Mouse (Mus musculus) liver, embryonic 15.5 days (tissue): ENCODE data around the gene Insig2. TPM values are rescaled to one million over a fixed set of nuclear protein-coding genes. Genes with fewer than 3 reads are reported as not detected.

Experiments
- ATAC-seq: fragments of 200-750 bp; cut with Nextera tagmentation; 2 replicates; pipeline ENCODE4 v1.8.0; 2017; ENCODE audit warnings: moderate number of reproducible peaks, mild to moderate bottlenecking, moderate library complexity; ENCODE audit not compliant: insufficient read depth
- H3K27ac ChIP-seq: fragments of 300-500 bp; sonication (generic); replicated peaks from 2 replicates; pipeline ENCODE4 v1.5.1; 2015; ENCODE audit warnings: mild to moderate bottlenecking, inconsistent platforms
- H3K27me3 ChIP-seq: fragments of 300-500 bp; sonication (generic); 2 replicates; pipeline ENCODE4 v1.6.1; 2015; ENCODE audit warnings: mild to moderate bottlenecking, inconsistent platforms
- H3K36me3 ChIP-seq: fragments of 300-500 bp; sonication (generic); replicated peaks from 2 replicates; pipeline ENCODE4 v1.6.1; 2015; ENCODE audit warnings: moderate library complexity, mild to moderate bottlenecking, inconsistent platforms
- H3K4me1 ChIP-seq: fragments of 300-500 bp; sonication (generic); replicated peaks from 2 replicates; pipeline ENCODE4 v1.6.1; 2015; ENCODE audit warnings: inconsistent platforms
- H3K4me2 ChIP-seq: fragments of 300-500 bp; sonication (generic); 2 replicates; pipeline ENCODE4 v1.6.1; 2015; ENCODE audit warnings: moderate library complexity, mild to moderate bottlenecking, inconsistent platforms
- H3K4me3 ChIP-seq: fragments of 300-500 bp; sonication (generic); replicated peaks from 2 replicates; pipeline ENCODE4 v1.5.1; 2015; ENCODE audit warnings: mild to moderate bottlenecking, inconsistent platforms
- H3K9ac ChIP-seq: fragments of 300-500 bp; sonication (generic); 2 replicates; pipeline ENCODE4 v1.6.1; 2015; ENCODE audit warnings: moderate library complexity, mild to moderate bottlenecking, inconsistent platforms
- H3K9me3 ChIP-seq: fragments of 300-500 bp; sonication (generic); replicated peaks from 2 replicates; pipeline ENCODE4 v1.6.1; 2016; ENCODE audit warnings: inconsistent platforms
- WGBS: fragments of 180-500 bp; shearing (Covaris S2); methylation state at CpG from one replicate; pipeline ENCODE4 v1.1.7; 2015; ENCODE audit warnings: mixed read lengths; ENCODE audit not compliant: insufficient replicate concordance; 5-methylcytosine and 5-hydroxymethylcytosine counted together
- polyA plus RNA-seq: library from polyadenylated mRNA; unstranded; fragments of >200 nt; fragmentation: Nextera tagmentation; extraction: Ambion mirVana; gene quantifications from 2 replicates; pipeline ENCODE4 v1.2.1, GENCODE M21; 2015

Gene Insig2
- polyA plus RNA-seq, 1 experiment from 2014 or later = 9.7 TPM

DNA sequence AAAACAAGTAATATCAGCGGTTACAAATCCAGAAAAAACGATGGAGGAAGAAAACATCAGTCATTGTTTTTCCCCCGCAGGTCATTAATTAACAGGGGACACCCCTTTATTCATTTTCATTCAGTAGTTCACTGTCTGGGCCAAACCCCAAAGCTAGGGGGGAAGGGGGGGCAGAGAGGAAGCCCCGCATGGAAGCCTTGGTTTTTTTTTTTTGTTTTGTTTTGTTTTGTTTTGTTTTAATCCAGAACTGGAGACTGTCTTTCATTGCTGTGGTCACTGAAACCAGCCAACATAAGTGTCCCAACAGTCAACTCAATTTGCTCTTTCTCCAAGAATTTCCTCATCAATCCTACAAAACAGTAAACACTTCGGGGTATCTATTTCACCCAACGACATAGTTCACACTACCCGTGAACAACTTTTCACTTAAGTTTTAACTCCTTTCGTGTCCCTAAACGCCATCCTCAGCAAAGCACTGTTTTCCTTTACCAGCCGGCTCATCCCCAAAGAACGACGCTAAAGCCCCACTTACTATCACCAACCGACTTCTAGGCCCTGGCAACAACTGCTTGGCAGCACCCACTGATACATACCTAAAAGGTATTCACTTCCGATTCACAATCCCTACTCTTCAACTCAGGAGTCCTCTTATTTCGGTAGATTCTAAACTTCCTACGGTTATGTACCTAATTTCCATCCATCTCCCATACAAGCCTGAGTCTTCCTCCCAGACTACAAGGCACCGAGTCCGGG lies 5.6 kb downstream of the Insig2 start:
- no peak for ATAC-seq
- Histone ChIP-seq H3K36me3 (no peaks in the 10 kb centered on the region), H3K27ac (peak overlapping the region; percentile 93), H3K9me3 (no peaks in the 10 kb centered on the region), H3K4me3 (peak overlapping the region; percentile 81), H3K4me1 (peaks cover 21% of the 10 kb centered on the region), H3K9ac (peak overlapping the region; percentile 79), H3K4me2 (peak overlapping the region; percentile 85), H3K27me3 (no peaks in the 10 kb centered on the region)
- 25% methylated on average over 18 of the region's 18 CpGs for whole genome bisulfite sequencing

DNA sequence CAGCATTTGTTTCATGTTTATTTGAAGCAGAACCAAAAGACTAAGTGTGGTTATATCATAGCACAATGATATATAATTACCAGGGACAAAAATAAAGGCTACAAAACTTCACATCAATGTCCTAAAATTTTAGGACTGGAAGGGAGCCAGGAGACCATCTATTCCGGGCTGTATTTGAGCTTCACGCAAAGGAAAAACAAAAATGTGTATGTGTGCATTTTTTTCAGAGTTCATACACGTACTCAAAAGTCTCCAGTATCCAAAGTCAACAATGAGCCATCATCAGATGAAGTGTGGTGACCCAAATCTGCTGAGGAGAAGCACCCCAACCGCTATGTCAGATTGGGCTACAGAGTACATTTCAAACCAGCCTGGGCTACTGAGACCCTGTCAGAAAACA lies 8.9 kb downstream of the Insig2 start:
- H3K4me3 ChIP-seq = no peak overlapping the region
- WGBS = 74% methylated on average over 4 of the region's 4 CpGs
- H3K36me3 ChIP-seq = no peaks in the 10 kb centered on the region
- H3K27me3 ChIP-seq = no peaks in the 10 kb centered on the region
- no peak overlapping the region for H3K9ac ChIP-seq
- H3K9me3 ChIP-seq = no peaks in the 10 kb centered on the region
- H3K4me1 ChIP-seq = peaks cover 15% of the 10 kb centered on the region
- no peak for ATAC-seq
- no peak overlapping the region for H3K4me2 ChIP-seq
- H3K27ac ChIP-seq = no peak overlapping the region

DNA sequence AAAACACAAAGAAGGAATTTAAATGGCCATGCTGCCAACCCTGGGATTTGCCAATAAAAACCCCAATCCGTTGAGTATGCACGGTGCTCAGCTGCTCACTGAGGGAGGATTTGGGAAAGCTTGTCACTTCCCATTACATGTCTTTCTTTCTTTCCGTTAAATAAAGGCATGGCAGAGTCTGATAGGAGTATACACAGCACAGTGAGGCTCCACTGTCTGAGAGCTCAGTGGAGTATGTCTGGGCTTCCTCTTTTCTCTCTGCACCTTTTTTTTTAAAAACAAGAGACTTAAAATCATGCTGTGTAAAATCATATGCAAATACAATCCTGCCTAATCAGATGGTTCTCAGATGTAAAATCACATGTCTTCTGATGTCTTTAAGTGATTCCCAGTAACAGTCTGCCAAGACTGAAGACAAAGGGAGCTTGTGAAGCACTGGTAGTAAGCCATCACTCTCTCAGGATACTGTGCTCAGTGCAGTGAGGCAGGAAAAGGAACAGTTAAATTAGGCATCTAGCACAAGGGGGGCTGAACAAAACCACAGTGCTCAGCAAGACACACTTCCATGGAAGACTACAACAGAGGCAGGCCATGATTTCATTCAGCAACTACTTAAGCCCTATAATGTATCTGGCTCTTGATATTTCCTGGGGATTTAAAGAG lies 17.5 kb downstream of the Insig2 start:
- 22% methylated on average over 3 of the region's 3 CpGs for WGBS
- H3K9me3 ChIP-seq = no peaks in the 10 kb centered on the region
- H3K27me3 ChIP-seq = no peaks in the 10 kb centered on the region
- H3K4me2 ChIP-seq = no peak overlapping the region
- H3K4me1 ChIP-seq = no peaks in the 10 kb centered on the region
- H3K4me3 ChIP-seq = no peak overlapping the region
- ATAC-seq = no peak
- H3K27ac ChIP-seq = no peak overlapping the region
- no peak overlapping the region for H3K9ac ChIP-seq
- H3K36me3 ChIP-seq = peaks cover 12% of the 10 kb centered on the region; the same call in 1 of the 2 replicates

DNA sequence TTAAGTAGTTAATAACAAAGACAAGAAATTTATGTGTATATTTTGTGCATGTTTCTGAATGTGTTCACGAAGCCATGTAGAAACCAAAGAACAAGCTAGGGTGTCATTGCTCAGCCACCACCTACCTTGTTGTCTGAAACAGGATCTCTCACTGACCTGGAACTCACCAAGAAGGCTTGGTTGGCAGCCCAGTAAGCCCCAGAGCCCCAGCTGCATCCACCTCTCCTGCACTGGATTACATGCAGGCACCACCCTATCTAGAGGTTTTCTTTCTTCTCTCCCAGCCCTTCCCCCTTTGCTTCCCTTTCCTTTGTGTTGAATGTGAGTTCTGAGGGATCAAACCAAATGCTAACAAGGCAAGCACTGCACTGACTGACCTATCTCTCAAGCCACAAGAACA lies 19.2 kb downstream of the Insig2 start:
- no peak for ATAC-seq
- Histone ChIP-seq H3K4me2 (no peak overlapping the region), H3K9ac (no peak overlapping the region), H3K27ac (no peak overlapping the region), H3K36me3 (peaks cover 12% of the 10 kb centered on the region; the same call in 1 of the 2 replicates), H3K27me3 (no peaks in the 10 kb centered on the region), H3K9me3 (no peaks in the 10 kb centered on the region), H3K4me3 (no peak overlapping the region), H3K4me1 (no peaks in the 10 kb centered on the region)
- 69% methylated on average over 1 of the region's 1 CpGs for WGBS

DNA sequence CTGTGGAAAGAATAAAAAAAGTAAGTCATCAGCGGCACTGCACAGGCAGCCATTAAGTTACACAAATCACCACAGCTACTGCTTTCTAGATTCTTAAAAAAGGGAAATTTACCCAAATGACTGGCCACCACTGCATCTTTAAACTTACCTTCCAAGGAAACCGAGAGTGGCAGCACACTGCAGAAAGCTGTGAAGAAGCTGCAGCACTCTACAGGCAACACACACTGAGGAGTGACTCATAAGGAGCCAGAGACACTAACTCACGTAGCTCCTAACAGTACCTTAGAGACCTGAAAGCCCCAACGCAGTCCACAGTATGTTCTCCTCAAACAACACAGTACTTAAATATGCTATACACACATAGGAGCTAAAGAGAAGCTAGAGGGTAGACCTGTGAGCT lies 20.1 kb downstream of the Insig2 start:
- no peak overlapping the region for H3K4me3 ChIP-seq
- no peak overlapping the region for H3K9ac ChIP-seq
- H3K9me3 ChIP-seq = no peaks in the 10 kb centered on the region
- no peaks in the 10 kb centered on the region for H3K27me3 ChIP-seq
- no peak overlapping the region for H3K4me2 ChIP-seq
- H3K36me3 ChIP-seq = peaks cover 12% of the 10 kb centered on the region; the same call in 1 of the 2 replicates
- no peak for ATAC-seq
- WGBS = 78% methylated on average over 4 of the region's 4 CpGs
- H3K27ac ChIP-seq = no peak overlapping the region
- H3K4me1 ChIP-seq = no peaks in the 10 kb centered on the region

DNA sequence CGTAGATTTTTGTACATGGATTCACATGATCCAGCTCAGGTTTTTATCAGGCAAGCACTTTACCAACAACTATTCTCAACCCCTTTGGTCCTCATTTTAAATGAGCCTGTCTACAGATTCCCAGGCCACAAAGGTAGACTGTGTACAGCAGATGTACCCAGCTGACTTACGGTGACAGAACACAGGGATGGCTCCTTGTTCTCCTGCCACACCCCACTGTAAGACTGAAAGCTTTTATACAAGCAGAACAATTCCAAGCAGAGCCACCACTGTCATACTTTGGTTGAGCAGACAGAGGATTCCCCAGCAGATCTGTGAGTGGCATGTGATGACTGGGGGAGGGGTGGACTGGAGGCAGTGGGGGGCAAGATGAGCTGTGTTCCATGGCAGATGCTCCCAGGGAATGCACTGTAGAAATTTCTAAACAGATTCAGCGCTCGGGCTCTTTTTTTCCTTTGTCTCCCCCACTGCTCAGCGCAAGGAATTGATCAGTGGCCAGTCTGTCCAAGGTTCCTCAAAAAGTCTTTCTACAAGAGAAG lies 35.6 kb downstream of the Insig2 start:
- Histone ChIP-seq H3K27me3 (no peaks in the 10 kb centered on the region), H3K4me3 (no peak overlapping the region), H3K4me1 (no peaks in the 10 kb centered on the region), H3K36me3 (no peaks in the 10 kb centered on the region), H3K9ac (no peak overlapping the region), H3K9me3 (no peaks in the 10 kb centered on the region), H3K4me2 (no peak overlapping the region), H3K27ac (no peak overlapping the region)
- ATAC-seq = no peak
- 74% methylated on average over 5 of the region's 5 CpGs for WGBS

DNA sequence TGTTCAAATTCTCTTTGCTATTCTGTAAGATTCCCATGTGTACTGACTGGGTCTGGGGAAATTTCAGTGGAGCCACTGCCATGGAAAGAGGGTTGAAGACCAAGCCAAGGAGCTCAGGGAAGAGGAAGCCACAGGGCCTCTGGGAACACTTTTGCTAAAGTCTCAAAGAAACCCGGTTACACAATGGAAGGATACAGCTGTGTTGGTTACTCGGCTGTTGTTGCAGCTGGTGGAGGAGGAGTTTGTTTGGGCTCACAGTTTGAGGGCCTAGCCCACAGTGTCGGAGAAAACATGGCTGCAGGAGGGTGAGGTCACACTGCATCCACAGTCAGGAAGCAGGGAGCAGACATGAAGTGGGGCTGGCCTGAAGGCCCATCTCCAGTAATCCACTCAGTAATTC lies 38.8 kb downstream of the Insig2 start:
- no peaks in the 10 kb centered on the region for H3K4me1 ChIP-seq
- H3K4me3 ChIP-seq = no peak overlapping the region

DNA sequence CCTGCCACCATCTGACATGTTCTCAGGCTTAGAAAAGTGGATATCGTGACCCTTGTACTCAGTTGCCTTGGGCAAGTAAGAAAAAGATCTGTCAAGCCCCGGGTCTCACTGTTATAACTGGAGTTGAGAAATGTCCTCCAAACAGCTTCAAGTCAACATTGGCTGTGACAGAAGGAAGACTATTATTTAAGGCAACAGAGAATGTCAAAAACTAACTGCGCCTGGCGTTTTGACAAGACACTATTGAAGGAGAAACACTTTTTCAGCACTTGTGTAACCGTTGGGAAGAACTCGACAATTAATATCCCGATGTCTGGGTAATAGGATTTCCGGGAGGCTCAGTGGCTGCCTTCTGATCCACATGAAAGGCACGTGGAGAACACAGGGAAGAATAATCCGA lies 41.5 kb downstream of the Insig2 start:
- H3K27me3 ChIP-seq = no peaks in the 10 kb centered on the region
- WGBS = 65% methylated on average over 10 of the region's 10 CpGs
- no peak overlapping the region for H3K9ac ChIP-seq
- ATAC-seq = no peak
- H3K27ac ChIP-seq = no peak overlapping the region
- H3K4me2 ChIP-seq = no peak overlapping the region
- H3K9me3 ChIP-seq = no peaks in the 10 kb centered on the region
- no peak overlapping the region for H3K4me3 ChIP-seq
- H3K4me1 ChIP-seq = no peaks in the 10 kb centered on the region
- H3K36me3 ChIP-seq = no peaks in the 10 kb centered on the region

More for the DNA sequence above, 38.8 kb downstream of the Insig2 start:
- Histone ChIP-seq H3K27me3 (no peaks in the 10 kb centered on the region), H3K9ac (no peak overlapping the region), H3K36me3 (no peaks in the 10 kb centered on the region), H3K9me3 (no peaks in the 10 kb centered on the region), H3K4me2 (no peak overlapping the region), H3K27ac (no peak overlapping the region)
- no peak for ATAC-seq
- 31% methylated on average over 3 of the region's 3 CpGs for WGBS

DNA sequence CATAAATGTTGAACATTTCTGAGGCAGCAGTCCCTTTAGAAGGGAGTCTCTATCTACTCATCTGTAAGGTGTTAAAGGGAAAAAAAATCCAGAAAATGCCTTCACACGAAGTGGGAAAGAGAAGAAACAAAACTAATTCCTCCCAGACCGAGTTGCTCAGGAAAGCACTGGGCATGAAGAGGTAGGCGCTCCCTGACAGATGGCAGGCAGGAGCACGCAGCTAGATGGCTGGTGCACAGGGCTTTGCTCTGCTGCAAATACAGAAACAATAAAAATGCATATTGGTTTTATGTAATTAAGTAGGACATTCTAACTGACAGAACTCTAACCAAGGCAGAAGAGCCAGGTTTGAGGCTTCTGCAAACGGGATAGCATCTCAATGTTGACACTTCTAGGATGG lies 42.0 kb downstream of the Insig2 start:
- H3K4me2 ChIP-seq = no peak overlapping the region

DNA sequence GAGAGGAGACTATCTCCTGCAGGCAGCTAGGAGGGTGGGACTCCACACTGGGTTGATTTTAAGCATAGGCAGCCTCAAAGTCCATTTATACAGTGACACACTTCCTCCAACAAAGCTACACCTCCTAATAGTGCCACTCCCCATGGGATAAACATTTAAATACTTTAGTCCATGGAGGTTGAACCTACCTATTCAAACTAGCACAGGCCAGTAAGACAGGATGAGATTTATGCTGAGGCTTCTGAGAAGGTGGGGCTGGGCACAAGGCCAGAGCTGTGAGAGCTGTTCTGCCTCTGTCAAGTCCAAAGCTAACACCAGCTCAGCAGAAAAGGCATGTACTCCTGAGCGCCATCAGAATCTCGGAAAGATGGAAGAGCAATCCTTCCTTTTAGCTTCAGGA lies 48.2 kb downstream of the Insig2 start:
- no peaks in the 10 kb centered on the region for H3K4me1 ChIP-seq

More for the DNA sequence above, 42.0 kb downstream of the Insig2 start:
- ATAC-seq = no peak
- Histone ChIP-seq H3K4me3 (no peak overlapping the region), H3K27me3 (no peaks in the 10 kb centered on the region), H3K36me3 (no peaks in the 10 kb centered on the region), H3K9me3 (no peaks in the 10 kb centered on the region), H3K4me1 (no peaks in the 10 kb centered on the region), H3K9ac (no peak overlapping the region), H3K27ac (no peak overlapping the region)
- 49% methylated on average over 5 of the region's 5 CpGs for WGBS

DNA sequence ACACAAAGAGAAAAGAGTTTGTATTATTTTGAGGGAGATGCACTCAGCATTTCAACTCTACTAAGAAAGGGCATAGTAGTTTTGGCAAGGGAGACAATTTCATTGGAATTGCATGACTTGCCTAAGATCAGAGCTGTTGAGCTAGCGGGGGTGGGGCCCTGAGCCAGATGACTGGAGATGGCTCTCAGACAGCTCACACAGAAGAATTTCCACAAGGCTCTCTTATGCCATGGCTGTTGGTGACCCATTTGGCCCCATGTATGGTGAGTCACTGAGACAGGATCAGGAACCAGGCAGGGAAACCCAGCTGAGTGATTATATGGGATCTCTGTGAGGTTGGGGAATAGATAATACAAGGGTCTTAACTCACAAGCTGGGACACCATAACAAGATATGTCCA lies 51.9 kb downstream of the Insig2 start:
- Histone ChIP-seq H3K36me3 (no peaks in the 10 kb centered on the region), H3K27me3 (no peaks in the 10 kb centered on the region), H3K9me3 (no peaks in the 10 kb centered on the region), H3K27ac (no peak overlapping the region), H3K4me1 (no peaks in the 10 kb centered on the region), H3K9ac (no peak overlapping the region), H3K4me3 (no peak overlapping the region), H3K4me2 (no peak overlapping the region)
- 60% methylated on average over 1 of the region's 1 CpGs for WGBS
- ATAC-seq = no peak

More for the DNA sequence above, 48.2 kb downstream of the Insig2 start:
- no peak overlapping the region for H3K27ac ChIP-seq
- WGBS = 67% methylated on average over 2 of the region's 2 CpGs
- H3K4me3 ChIP-seq = no peak overlapping the region
- no peak overlapping the region for H3K4me2 ChIP-seq
- no peaks in the 10 kb centered on the region for H3K36me3 ChIP-seq
- no peaks in the 10 kb centered on the region for H3K27me3 ChIP-seq
- H3K9me3 ChIP-seq = no peaks in the 10 kb centered on the region
- ATAC-seq = no peak
- no peak overlapping the region for H3K9ac ChIP-seq
